Mouse (Mus musculus): ENCODE measurements around the gene Rinl.

The Rinl gene

DNA sequence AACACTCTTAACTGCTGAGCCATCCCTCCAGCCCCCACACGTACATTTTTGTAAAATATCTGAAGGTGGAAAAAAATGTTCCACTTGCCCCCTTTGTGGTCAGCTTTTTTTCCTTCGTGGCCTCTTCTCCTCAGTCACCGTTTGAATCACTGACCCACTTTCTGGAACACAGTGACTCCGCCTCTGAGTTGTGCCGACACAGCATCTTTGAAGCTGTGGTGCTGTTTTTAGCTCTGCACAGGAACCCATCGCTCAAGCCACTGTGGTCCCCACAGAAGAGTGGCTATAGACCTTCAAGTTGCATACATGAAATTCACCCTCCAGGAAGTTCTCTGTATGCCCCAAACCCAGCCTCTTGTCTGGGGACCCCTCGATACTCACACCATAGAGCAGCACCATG lies 7.9 kb upstream of the Rinl start:
- no peak for DNase-seq (ENCODE audit: low spot score in 2 of 2)

DNA sequence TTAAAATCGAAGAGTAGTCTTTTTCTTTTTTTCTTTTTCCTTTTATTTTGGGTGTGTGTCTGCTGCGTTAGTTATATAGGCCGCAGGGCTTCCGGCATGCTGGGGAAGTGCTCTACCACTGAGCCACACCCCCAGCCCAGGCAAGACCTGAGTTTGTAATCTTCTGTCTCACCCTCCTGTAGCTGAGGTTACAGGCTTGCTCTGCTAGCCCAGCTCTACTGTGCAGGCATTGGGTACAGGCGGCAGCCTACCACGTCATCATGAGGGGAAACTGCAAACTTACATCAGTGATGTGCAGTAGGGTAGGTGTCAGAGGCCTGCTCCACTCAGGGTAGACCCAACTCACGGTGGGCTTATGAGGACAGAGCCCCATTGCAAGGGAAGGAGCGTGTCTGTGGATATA lies 7.5 kb upstream of the Rinl start:
- no peak for DNase-seq (ENCODE audit: low spot score in 2 of 2)

DNA sequence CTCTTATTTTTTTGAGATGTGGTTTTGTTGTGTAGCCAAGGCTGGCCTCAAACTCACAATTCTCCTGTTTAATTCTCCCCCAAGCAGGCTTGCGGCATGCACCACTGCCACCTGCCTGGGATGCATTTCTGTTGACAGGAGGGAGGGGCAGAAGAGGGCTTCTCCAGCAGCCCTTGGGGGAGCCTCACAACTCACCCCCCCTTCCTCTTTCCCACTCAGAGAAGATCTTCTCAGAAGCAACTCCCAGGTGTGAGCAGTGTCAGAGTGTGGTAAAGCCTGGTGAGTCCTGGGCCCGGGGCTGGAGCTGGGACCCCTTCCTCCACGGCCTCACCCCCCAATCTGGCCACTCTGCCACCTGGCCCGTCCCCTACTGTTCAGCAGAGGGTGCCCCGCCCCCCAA lies 3.6 kb upstream of the Rinl start:
- no peak for DNase-seq (ENCODE audit: low spot score in 2 of 2)

DNA sequence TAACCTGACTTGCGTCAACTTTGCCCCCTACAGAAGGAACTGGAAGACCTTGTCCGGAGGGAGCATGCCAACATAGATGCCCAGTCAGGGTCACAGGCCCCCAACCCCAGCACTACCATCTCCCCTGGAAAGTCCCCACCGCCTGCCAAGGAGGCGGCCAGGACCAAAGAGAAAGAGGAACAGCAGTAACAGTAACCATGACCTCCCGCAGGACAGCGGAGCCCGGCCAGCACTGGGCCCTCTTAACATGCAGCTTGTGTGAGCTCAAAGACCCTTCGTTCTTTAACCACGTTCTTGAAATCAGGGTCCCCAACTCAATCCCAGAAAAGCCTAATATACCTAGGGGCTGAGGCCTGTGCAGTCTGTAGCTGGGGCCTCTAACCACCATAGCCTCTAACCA lies 885 bp upstream of the Rinl start:
- no peak for DNase-seq (ENCODE audit: low spot score in 2 of 2)

DNA sequence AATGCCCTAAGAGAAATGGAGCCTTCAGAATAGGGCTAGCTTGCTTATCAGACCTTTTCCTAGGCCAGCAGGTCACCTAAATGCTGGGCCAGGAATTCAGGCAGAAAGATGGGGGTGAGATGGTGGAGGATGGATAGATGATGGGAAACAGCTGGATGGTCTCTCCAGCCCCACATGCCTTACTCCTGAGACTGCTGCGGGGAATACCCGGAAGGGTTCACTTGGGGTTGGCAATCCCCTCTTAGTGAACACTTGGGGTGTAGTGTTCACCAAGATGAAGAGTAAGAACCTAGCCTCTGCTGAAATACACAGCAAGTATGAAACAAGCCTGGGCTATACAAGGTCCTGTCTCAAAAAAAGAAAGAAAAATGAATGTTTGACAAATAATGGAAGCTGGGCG lies 466 bp downstream of the Rinl start:
- DNase-seq (ENCODE audit: low spot score in 2 of 2): no peak

DNA sequence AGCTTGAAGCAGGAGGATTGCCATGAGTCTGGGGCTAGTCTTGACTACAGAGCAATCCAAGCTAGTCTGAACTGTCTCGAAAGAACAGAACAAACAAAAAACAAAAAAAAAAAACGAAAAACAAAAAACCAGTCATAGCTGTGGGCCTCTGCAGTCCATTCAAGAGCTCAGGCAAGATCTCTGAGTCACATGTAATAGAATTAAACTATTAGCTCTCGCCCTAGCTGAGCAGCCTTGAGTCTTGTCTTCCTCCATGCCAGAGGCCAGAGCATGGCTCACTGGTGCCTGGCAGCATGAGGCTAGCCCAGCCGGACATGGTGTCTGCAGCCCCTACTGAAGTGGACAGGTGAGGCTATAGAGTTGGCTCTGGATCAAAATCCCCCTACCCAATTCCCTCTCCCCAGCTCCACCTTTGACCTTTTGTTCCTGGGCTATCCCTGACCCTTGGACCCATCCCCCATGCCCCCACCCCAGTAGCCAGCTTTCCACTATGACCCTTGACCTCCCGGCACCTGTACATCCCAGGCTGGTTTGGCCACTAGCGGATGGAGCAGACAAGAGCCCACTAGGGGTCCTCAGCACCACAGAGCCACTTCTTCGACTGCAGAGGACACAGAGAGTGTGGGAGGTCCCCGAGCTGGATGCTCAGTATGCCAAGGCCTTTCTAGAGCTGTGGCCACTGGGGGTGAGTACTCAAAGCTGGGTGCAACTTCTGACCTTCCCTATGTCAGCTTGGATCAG lies 1.5 kb downstream of the Rinl start:
- no peak for DNase-seq (ENCODE audit: low spot score in 2 of 2)

DNA sequence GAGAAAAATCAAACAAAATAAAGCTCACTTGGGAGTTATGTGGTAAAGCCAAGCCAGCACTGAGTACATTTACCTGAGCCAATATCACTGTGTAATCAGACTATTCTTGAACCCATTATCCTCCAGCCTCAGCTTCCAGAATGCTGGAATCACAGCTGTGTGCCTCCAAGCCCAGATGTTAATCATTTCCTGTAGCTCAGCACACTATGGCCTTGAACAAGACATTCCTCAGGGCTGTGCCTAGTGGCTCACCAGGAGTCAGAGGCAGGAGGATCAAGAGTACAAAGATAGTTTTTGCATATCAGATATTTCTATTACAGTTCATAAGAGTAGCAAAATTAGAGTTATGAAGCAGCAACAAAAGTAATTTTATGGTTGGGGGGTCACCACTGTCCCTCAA lies 2.9 kb downstream of the Rinl start:
- no peak for DNase-seq (ENCODE audit: low spot score in 2 of 2)

DNA sequence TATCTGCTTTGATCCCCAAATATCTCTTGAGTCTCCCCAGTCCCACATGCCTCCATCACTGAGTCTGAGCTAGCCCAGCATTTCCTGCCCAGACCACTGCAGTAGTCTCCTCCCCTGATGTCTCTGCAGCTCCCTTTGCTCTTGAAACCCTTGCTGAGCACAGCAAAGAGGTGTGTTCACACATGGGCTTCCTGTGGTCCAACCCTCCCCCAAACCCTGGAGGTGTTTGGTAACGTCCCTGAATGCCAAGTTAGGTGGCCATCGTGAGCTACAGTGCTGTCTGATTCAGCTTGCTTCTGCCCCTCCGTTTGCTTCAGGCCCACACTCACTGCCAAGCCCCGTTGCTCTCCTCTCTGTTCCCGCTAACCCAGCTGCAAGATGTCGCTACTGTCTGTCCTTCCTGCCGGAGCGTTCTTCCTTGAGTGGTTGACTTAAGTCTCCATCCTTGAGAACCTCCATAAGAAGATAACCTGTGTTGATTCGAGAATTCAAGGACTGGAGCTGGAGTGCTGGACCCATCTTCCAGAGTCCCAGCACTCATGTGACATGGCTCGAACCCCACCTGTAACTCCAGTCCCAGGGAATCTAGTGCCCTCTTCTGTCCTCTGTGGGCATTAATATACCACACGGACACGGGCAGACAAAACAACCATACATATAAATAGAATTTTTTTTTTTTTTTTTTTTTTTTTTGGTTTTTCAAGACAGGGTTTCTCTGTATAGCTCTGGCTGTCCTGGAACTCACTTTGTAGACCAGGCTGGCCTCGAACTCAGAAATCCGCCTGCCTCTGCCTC lies 3.8 kb downstream of the Rinl start:
- no peak for DNase-seq (ENCODE audit: low spot score in 2 of 2)

DNA sequence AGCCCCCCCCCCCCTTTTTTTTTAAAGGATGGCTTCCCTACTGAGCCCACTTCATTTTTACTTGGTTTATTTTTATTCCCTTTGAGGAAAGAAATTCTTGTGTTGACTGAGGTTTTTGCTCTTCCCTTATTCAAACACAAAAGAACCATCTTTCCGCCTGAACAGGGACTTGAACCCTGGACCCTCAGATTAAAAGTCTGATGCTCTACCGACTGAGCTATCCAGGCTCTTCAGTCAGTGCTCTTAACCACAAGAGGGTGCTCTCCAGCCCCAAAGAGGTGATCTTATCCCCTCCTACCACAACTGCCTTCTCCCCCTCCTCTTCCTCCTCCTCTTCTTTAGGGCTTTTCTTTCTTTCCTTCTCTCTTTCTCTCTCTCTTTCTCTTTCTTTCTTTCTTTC lies 5.1 kb downstream of the Rinl start:
- DNase-seq (ENCODE audit: low spot score in 2 of 2): no peak

DNA sequence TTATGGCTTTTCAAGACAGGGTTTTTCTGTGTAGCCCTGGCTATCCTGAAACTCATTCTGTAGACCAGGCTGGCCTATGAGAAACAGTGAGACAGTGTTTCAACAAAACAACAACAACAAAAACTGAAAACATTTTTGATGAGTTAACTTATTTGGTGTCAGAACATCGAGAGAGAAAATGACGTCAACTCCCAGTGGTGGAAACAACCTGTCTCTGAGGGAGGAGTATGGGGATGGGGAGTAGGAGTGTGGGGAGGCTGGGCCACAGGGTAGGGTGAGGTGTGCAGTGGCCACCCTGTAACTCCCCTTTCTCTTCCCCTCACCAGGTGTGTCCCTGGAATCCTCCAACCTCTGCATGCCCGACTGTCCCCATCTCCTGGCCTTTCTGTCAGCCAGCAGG lies 5.7 kb downstream of the Rinl start:
- DNase-seq (ENCODE audit: low spot score in 2 of 2): no peak

DNA sequence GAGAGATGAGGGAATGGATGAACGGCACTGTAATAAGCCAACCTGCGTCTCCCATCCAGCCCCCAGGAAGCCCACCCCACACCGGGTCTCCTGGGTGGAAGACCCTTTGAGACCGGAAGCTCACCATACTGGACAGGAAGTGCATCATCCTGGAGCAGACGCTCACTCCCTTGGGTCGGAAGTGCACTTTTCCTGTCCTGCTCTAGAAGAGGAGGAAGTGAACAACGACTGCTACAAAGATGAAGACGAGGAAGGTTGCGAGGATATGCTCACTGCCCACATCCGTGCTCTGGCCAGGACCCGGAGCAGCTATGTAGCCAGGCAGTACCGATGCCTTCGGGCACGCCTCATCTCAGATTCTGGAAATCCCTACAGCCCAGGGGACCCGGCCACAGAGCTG lies 7.1 kb downstream of the Rinl start:
- DNase-seq (ENCODE audit: low spot score in 2 of 2): no peak

DNA sequence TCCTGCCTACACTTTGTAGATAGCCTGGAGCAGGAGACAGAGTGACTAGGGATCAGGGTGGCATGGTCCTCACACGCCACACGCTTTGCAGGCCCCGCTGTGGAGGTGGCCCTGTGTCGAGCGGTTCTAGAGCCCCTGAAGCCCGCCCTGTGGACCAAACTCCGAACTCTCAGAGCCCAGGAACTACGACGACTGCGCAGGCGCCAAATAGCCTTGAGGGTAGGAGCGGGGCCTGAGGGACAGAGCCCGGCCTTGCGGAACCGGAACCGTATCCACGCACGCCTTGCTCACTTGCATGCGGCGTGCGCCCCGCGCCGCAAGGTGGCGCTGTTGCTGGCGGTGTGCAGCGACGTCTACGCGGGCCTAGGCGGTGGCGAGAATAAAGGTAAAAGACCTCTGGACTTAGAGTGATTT lies 7.8 kb downstream of the Rinl start:
- DNase-seq (ENCODE audit: low spot score in 2 of 2): peak in 1 of 2 experiments; percentile 64

DNA sequence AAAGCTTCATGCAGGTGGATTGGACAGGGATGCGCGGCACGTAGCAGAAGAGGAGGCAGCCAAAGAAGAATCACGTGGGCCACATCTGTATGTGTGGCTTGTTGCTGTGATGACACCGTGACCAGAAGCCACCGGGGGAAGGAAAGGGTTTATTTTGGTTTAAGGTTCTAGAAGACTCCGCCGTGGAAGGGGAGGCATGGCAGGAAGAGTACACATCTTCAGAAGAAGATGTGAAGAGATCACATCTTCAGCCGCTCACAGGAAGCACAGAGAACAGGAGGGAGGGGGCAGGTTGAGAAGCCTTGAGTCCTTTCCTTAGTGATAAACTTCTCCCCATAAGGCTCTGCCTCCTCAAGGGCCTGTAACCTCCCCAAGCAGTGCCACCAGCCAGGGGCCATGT lies 11.2 kb downstream of the Rinl start:
- no peak for DNase-seq (ENCODE audit: low spot score in 2 of 2)

DNA sequence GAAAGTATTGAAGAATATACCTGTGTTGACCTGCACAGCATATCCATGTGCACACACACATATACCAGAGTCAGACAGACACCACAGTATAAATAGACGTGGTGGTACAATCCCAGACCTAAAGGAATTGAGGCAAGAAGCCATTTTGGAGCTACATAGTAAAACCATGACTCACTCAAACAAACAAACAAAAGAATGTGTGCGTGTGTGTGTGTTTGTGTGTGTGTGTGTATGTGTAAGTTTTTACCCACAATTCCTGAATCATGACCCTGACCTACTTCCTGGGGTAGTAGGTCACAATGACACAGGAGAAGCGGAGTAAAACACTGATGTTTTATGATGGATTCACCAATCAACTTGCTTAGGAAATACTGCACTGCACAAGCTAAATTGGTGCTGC lies 12.7 kb downstream of the Rinl start:
- DNase-seq (ENCODE audit: low spot score in 2 of 2): no peak

DNA sequence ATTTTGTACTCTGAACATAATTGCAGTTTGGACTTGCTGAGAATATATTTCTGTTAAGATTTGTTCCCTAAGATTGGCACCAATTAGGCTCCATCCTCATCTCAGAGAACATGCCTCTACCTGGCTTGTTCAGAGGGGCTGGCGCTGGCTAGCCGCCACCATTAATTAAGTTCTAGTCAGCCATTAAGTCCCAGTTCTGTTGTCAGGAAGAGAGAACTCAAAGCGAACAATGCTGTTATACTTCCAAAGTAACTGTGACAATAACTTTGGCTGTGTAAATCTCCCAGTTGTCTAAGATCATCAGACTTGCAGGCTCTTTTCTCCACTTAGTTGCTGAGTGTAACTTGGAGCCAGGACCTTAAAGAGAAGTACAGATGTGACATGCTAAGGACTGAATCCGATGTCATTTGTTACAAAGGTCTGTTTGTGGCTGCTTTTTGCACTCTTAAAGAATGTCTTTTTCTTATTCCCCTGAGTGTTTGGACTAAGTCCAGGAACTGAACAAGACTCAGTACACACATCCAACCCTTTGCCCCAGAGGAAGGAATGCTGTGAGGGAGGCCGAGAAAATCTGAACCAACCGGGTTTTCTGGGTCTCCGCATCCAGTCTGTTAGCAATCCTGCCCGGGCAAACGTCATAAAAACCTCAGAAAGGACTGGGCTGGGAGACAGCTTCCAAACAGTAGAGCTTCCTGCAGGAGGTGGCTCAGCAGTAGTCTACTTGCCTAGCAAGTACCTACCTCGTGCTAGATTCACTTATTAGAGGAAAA lies 13.3 kb downstream of the Rinl start:
- DNase-seq (ENCODE audit: low spot score in 2 of 2): no peak

DNA sequence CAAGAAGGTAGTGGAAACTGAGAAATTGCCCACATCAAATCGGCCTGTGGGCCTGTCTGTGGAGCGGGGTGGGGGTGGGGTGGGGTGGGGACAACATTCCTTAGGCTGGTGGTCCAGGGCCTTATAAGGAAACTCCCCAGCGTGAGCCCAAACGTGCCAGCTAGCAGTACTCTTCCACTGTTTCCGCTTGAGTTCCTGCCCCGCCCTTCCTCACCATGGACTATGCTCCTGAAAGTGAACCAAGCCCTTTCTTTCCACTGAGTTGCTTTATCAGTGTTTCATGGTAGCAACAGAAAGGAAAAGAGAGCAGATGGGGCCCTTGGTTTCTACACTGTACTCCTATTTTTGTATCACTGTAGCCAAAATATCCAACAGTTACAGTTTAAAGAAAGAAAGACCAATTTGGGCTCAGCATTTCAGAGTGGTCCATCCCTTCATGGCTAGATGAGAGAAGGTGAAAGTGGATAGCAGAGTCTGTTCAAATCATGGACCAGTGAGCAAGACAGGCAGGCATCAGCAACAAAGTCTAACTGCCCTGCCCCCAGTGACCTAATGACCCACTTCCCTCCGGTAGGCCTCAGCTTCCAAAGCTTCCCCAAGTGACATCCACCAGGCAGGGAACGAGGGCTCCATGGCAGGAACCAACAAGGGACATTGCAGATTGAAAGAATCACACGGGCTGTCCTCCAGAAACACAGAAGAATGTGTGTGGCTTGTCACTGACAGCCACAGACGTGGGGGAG lies 14.2 kb downstream of the Rinl start:
- no peak for DNase-seq (ENCODE audit: low spot score in 2 of 2)

DNA sequence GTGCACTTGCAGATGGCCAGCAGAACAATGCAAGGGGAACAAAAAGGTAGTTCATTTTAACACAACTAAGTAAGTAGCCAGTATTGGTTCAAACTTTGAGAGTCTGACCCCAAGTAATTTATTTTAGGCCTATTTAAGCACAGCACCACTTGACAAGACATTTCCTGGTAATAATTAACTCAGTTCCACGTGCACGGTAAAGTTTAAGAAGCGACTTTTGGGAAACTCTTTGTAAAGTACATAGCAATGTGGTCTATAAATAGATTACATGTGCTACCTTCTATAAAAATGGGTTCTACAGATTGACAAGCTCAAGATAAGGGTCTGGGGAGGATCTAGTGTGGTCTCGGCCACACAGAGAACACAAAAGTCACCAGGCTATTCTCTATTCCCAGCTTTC lies 15.0 kb downstream of the Rinl start:
- DNase-seq (ENCODE audit: low spot score in 2 of 2): no peak

DNA sequence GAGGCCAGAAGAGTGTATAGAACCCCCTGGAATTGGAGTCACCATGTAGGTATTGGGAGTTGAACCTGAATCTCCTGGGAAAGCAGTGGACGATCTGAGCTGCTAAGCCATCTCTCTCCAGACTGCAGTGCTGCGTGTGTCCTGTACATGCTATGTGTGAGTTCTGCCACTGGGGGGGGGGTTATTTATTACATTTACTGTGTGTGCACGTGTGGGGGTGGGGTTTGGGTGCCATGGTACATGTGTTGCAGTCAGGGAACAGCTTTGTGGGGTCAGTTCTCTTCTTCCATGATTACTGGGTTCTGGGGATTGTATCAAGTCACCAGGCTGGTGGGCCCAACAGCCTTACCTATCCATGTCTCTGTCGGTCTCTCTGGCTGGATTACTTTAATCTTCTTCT lies 18.1 kb downstream of the Rinl start:
- no peak for DNase-seq (ENCODE audit: low spot score in 2 of 2)

DNA sequence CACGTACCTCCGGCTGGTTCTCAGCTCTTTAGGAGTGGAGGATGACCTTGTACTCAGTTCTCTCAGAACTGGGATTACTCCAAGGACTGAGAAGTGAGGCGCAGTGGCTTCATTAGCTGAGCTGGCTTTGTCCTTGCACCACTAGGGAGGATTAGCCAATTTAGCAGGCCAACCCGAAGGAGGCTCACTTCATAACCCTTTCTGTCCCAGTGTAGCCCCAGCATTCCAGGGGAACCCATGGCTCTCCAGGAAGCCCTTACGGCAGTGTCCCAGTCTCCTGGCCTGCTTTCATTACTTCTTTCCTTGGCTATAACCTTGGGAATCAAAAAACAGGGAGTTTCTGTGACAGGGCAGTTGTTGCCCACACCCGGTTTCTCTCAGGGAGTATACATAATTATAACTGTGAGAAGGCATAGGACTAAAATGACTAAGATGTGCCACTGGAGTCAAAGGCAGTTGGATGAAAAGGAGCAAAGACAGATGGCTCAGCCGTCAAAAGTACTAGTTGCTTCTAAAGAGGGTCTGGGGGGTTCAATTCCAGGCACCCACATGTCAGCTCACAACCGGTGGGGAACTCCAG lies 19.0 kb downstream of the Rinl start:
- DNase-seq (ENCODE audit: low spot score in 2 of 2): no peak

DNA sequence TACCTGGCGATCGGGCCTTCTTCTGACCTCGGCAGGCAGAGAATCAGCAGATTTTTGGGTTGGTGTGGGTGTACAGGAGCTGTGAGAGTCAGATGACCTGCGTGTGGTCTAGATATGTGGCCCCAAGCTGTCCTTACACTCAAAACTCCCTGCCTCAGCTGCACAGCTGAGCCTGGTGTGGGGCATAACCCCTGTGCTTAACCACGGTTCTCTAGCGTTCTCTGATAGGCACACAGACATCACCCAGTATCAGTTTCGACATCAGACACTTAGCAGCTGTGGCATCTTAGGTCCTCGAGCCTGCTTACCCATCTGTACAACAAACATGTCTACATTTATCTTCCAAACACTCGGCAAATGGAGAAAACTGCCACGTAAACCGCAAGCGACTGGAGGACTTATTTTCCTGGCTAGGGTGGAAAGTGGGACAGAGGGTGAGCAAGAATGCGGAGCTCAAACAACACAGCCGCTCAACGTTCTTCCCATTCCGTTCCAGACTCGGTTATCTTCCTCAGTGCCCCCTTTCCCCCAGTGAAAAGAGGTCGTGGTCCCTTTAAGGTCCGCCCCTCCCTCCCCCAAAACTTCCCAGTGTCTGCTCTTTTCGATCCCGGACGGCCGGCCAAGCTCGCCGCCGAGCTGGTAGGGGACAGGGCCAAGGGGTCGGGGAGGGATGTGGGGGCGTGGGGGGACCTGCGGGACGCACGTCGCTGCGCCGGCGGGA lies 19.6 kb downstream of the Rinl start, which contains the start of gene Hnrnpl:
Gene Hnrnpl, plus strand, starts transcription at position 321 of the 721 bp plus-strand sequence.
- peak in 1 of 2 experiments; percentile 53 for DNase-seq (ENCODE audit: low spot score in 2 of 2)

DNA sequence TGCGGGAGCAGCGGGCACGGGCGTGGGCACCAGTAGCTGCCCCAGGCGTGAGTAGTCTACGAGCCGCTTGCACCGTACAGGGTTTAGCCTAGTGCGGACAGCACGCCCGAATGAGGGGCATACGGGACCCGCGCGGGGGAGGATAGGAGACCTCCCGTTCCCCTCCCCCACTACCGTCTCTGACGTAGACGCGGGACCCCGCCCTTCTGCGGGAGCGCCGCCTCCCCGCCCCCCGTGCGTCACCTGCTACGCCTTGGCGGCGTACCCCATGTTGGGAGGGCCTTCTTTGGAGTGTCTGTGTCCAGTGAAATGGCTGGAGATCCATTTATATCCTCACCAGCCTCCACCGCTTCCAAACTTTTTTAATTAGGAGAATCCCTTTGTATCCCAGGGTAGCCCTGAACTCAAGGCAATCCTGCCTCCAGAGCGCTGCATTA lies 20.2 kb downstream of the Rinl start:
- peak; percentile 90 to 94 for DNase-seq (ENCODE audit: low spot score in 2 of 2)

Measured in frontal cortex, postnatal 14 days (tissue).